8 mouse cellular contexts compared by ENCODE assay signal in the genomic region with DNA sequence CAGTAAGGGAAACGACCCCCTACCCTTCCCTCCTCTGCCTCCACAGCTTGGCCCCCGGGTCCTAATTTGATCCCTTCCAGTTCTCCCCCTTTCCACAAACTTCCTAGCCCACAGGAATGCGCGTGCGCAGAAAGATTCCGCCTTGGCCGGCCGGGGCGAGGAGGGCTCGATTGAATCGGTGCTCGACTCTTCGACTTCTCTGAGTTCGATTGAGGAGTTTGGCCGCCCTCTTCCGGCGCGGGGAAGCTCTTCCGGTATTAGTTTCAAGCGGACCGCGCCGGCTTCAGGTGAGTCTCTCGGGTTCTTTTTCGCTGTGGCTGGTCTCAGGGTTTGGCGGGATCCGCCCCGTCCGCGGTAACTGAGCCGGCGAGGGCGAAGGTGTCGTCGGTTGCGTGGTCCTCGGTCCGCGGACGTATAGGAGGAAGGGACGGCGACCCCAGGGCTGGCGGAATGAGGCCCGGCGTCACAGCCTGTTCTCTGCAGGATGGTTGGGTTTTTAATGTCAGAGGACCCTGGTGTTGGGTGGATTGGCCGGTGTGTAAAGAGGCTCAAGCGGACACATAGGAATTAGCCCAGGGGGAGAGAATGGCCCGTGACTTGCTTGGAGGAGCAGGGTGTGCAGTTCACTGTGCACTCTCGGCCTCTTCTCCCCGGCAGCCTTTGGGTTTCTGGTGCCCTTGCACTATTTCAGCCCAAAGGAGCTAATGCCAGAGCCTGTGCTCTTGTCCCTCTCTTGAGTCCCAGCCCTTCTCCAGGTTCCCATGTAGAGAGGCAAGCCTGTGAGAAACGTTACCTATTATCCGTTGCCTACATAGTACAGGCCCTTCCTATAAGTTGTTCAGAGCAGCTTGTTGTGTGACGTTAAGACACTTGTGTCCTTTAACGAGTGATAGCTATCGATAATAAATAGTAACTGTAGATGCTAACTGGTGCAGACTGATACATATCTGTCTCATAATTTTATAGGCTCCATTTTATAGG. TPM values are rescaled to one million over a fixed set of nuclear protein-coding genes. Genes with fewer than 3 reads are reported as not detected.
A peak's percentile ranks its signal among the peaks of the same experiment; 100 is the strongest.
DNase-seq lines count a peak whose midpoint lies in the region; ATAC-seq and TF ChIP-seq lines count a peak whose summit lies in the region.

A gene (plus strand): TSS at position 228 of the 981 bp plus-strand sequence.

- H3K27ac ChIP-seq in forebrain, embryonic 11.5 days (ENCODE audit: low read depth, low read length): no peak within 1 kb of the TSS
- H3K27ac ChIP-seq in heart, postnatal 0 days (ENCODE audit: low read depth): peak within 1 kb of the TSS; percentile 12; the same call in 1 of the 2 replicates
- H3K27ac ChIP-seq in liver, embryonic 16.5 days (ENCODE audit: low read length): 0 out of 2 replicates have a peak within 1 kb of the TSS, but pooled peaks have one; percentile 16
- no peak within 1 kb of the TSS; the same call in 1 of the 2 replicates for H3K27ac ChIP-seq in neural tube, embryonic 13.5 days (replicated peaks)
- peak within 1 kb of the TSS; percentile 80 for H3K27ac ChIP-seq in testis, adult 2 months (ENCODE audit: control insufficient read depth, insufficient read depth, low read depth, low read length)

- WGBS in forebrain, embryonic 11.5 days: under 1% methylated on average over 55 of the region's 55 CpGs
- WGBS in heart, postnatal 0 days: under 1% methylated on average over 55 of the region's 55 CpGs
- under 1% methylated on average over 55 of the region's 55 CpGs for WGBS in liver, embryonic 16.5 days (ENCODE audit: insufficient replicate concordance)
- 1% methylated on average over 55 of the region's 55 CpGs for WGBS in neural tube, embryonic 13.5 days

- ATAC-seq in forebrain, embryonic 11.5 days (replicated peaks; ENCODE audit: low FRiP score): peak; percentile 95
- ATAC-seq in heart, postnatal 0 days (ENCODE audit: insufficient read depth, low read depth): peak; percentile 93
- peak; percentile 91 for ATAC-seq in liver, embryonic 16.5 days (ENCODE audit: low read depth)
- peak; percentile 91 for ATAC-seq in neural tube, embryonic 13.5 days (ENCODE audit: low read depth)

- no peaks in the 10 kb centered on the region; the same call in 1 of the 2 replicates for H3K27me3 ChIP-seq in forebrain, embryonic 11.5 days (ENCODE audit: control insufficient read depth, insufficient read depth, low read length)
- H3K27me3 ChIP-seq in heart, postnatal 0 days (ENCODE audit: control insufficient read depth, insufficient read depth, low read length): no peaks in the 10 kb centered on the region
- H3K27me3 ChIP-seq in liver, embryonic 16.5 days (ENCODE audit: control insufficient read depth, insufficient read depth, low read depth, low read length): no peaks in the 10 kb centered on the region
- peaks cover 3% of the 10 kb centered on the region; the same call in 1 of the 2 replicates for H3K27me3 ChIP-seq in neural tube, embryonic 13.5 days
- H3K27me3 ChIP-seq in testis, adult 2 months (ENCODE audit: control insufficient read depth, insufficient read depth, low read length): no peaks in the 10 kb centered on the region

- peak within 1 kb of the TSS; percentile 74 for H3K9ac ChIP-seq in forebrain, embryonic 11.5 days (ENCODE audit: low read length)
- H3K9ac ChIP-seq in heart, postnatal 0 days (replicated peaks; ENCODE audit: low read depth, low read length): peak within 1 kb of the TSS; percentile 82
- H3K9ac ChIP-seq in liver, embryonic 16.5 days (ENCODE audit: low read depth, low read length): peak within 1 kb of the TSS; percentile 79
- H3K9ac ChIP-seq in neural tube, embryonic 13.5 days: peak within 1 kb of the TSS; percentile 90

- TF ChIP-seq EP300 in heart, postnatal 0 days (IDR thresholded peaks at IDR 0.05; ENCODE audit: low read depth): no peak

- TF ChIP-seq POLR2A in testis, adult 2 months (IDR thresholded peaks at IDR 0.05; ENCODE audit: control insufficient read depth, low read depth, low read length): peak; percentile 57

- H3K36me3 ChIP-seq in forebrain, embryonic 11.5 days (ENCODE audit: control insufficient read depth, insufficient read depth, low read length): no peaks in the 10 kb centered on the region
- H3K36me3 ChIP-seq in heart, postnatal 0 days (replicated peaks; ENCODE audit: control insufficient read depth, insufficient read depth, low read length): peaks cover 18% of the 10 kb centered on the region
- H3K36me3 ChIP-seq in liver, embryonic 16.5 days (ENCODE audit: control insufficient read depth, insufficient read depth): peaks cover 3% of the 10 kb centered on the region; the same call in 1 of the 2 replicates
- H3K36me3 ChIP-seq in neural tube, embryonic 13.5 days: peaks cover 24% of the 10 kb centered on the region
- no peaks in the 10 kb centered on the region for H3K36me3 ChIP-seq in testis, adult 2 months (ENCODE audit: control insufficient read depth, insufficient read depth, low read length)

- peak; percentile 14 for TF ChIP-seq CTCF in heart, postnatal 0 days (IDR thresholded peaks at IDR 0.05; ENCODE audit: low read depth)
- TF ChIP-seq CTCF in testis, adult 2 months (IDR thresholded peaks at IDR 0.05; ENCODE audit: control insufficient read depth, insufficient read depth, insufficient replicate concordance, low read depth, low read length): no peak

- no peaks in the 10 kb centered on the region for H3K9me3 ChIP-seq in forebrain, embryonic 11.5 days (ENCODE audit: control insufficient read depth, low read length)
- H3K9me3 ChIP-seq in heart, postnatal 0 days (replicated peaks; ENCODE audit: control insufficient read depth, low read length): no peaks in the 10 kb centered on the region
- no peaks in the 10 kb centered on the region for H3K9me3 ChIP-seq in liver, embryonic 16.5 days (replicated peaks; ENCODE audit: control insufficient read depth, low read length)
- H3K9me3 ChIP-seq in neural tube, embryonic 13.5 days: no peaks in the 10 kb centered on the region

- 0 out of 2 replicates have a peak, but pooled peaks cover 3% of the 10 kb centered on the region for H3K4me1 ChIP-seq in forebrain, embryonic 11.5 days (replicated peaks; ENCODE audit: control insufficient read depth, insufficient read depth, low read length)
- H3K4me1 ChIP-seq in heart, postnatal 0 days (ENCODE audit: control insufficient read depth, insufficient read depth): peaks cover 5% of the 10 kb centered on the region; the same call in 1 of the 2 replicates
- H3K4me1 ChIP-seq in liver, embryonic 16.5 days (ENCODE audit: control insufficient read depth, low read depth, low read length): peaks cover 5% of the 10 kb centered on the region
- H3K4me1 ChIP-seq in neural tube, embryonic 13.5 days (replicated peaks): peaks cover 7% of the 10 kb centered on the region
- H3K4me1 ChIP-seq in testis, adult 2 months (ENCODE audit: control insufficient read depth, insufficient read depth, low read length): peaks cover 3% of the 10 kb centered on the region

- DNase-seq in CD8-positive naive resting alpha-beta T cell, adult 2 months (ENCODE audit: low read depth in 2 of 2, low spot score in 2 of 2): peak; percentile 64 to 70
- peak; percentile 68 for DNase-seq in c-Kit-positive CD71-negative TER-119-negative erythroid progenitor cells, embryonic 14.5 days (ENCODE audit: low read depth)
- peak; percentile 94 for DNase-seq in forebrain, embryonic 11.5 days (ENCODE audit: low spot score)
- DNase-seq in heart, postnatal 0 days (ENCODE audit: low spot score): peak; percentile 89
- peak; percentile 95 to 96 for DNase-seq in kidney, postnatal 4 days

- H3K4me3 ChIP-seq in forebrain, embryonic 11.5 days (ENCODE audit: low read depth, low read length): peak within 1 kb of the TSS; percentile 76
- peak within 1 kb of the TSS; percentile 82 for H3K4me3 ChIP-seq in heart, postnatal 0 days (ENCODE audit: low read depth, low read length)
- peak within 1 kb of the TSS; percentile 81 for H3K4me3 ChIP-seq in liver, embryonic 16.5 days (ENCODE audit: low read depth, low read length)
- peak within 1 kb of the TSS; percentile 97 for H3K4me3 ChIP-seq in neural tube, embryonic 13.5 days
- H3K4me3 ChIP-seq in testis, adult 2 months (ENCODE audit: control insufficient read depth, low read depth, low read length): peak within 1 kb of the TSS; percentile 97

- peak within 1 kb of the TSS; percentile 75 for H3K4me2 ChIP-seq in forebrain, embryonic 11.5 days (ENCODE audit: low read depth, low read length, severe bottlenecking)
- peak within 1 kb of the TSS; percentile 93 for H3K4me2 ChIP-seq in heart, postnatal 0 days (ENCODE audit: low read depth, low read length)
- peak within 1 kb of the TSS; percentile 64 for H3K4me2 ChIP-seq in liver, embryonic 16.5 days (ENCODE audit: low read depth, low read length)
- peak within 1 kb of the TSS; percentile 94 for H3K4me2 ChIP-seq in neural tube, embryonic 13.5 days

RNA-seq across cellular contexts. Expression of the gene that starts here (rescaled TPM):
- 109 and 129 TPM in 2 replicates for polyA plus RNA-seq in forebrain, embryonic 11.5 days (2014; fragmentation: Nextera tagmentation; extraction: Ambion mirVana)
- total RNA-seq in heart, postnatal 0 days (2014; rRNA removed; ENCODE audit: low replicate concordance): 14.1 and 14.2 TPM in 2 replicates
- 38.4 and 43.6 TPM in 2 replicates for polyA plus RNA-seq in heart, postnatal 0 days (2015; fragmentation: Nextera tagmentation; extraction: Ambion mirVana)
- polyA plus RNA-seq in liver, embryonic 16.5 days (2015; fragmentation: Nextera tagmentation; extraction: Ambion mirVana): 18.5 and 23.3 TPM in 2 replicates
- polyA plus RNA-seq in neural tube, embryonic 13.5 days (2015; fragmentation: Nextera tagmentation; extraction: Ambion mirVana): 71.4 and 73.6 TPM in 2 replicates
- 6.0 and 8.1 TPM in 2 replicates for polyA plus RNA-seq in testis, adult 2 months (2012; rRNA removed)

Comparison
In these comparisons a context has a peak if more than half of its experiments do, and no peak if none do; other contexts are left out.
1. H3K27ac ChIP-seq: peak in heart, postnatal 0 days (single experiment), liver, embryonic 16.5 days (single experiment) and testis, adult 2 months (single experiment); none in forebrain, embryonic 11.5 days (single experiment) and neural tube, embryonic 13.5 days (single experiment).
2. Peak in every context shown above with its lines, with median percentiles within 50 percentile points of each other: DNase-seq, ATAC-seq, H3K4me2 ChIP-seq, H3K4me3 ChIP-seq and H3K9ac ChIP-seq.